Mouse (Mus musculus) ovary, postnatal 10 days (tissue): ENCODE measurements around the gene Defb43.

Source experiments
- DNase-seq: peaks from one replicate; pipeline ENCODE4 v3.0.0; 2022; ENCODE audit warnings: low spot score

Gene Defb43

GRCm38 (mm10) chr14:63066630-63067310 is 55.2 kb downstream of the Defb43 start:
- DNase-seq: peak; percentile 45
